Mouse (Mus musculus) heart, embryonic 11.5 days (tissue): ENCODE data around the gene Nfam1. TPM values are rescaled to one million over a fixed set of nuclear protein-coding genes. Genes with fewer than 3 reads are reported as not detected.

Experiments
- ATAC-seq: fragments of 200-750 bp; cut with Nextera tagmentation; replicated peaks from 2 replicates; pipeline ENCODE4 v1.8.0; 2017; ENCODE audit warnings: moderate library complexity; ENCODE audit not compliant: insufficient number of reproducible peaks, low FRiP score, low TSS enrichment
- H3K27ac ChIP-seq: fragments of 300-500 bp; sonication (generic); 2 replicates; pipeline ENCODE4 v1.5.1; 2014; ENCODE audit warnings: mild to moderate bottlenecking, low read depth, low read length
- H3K27me3 ChIP-seq: fragments of 300-500 bp; sonication (generic); 2 replicates; pipeline ENCODE4 v1.6.1; 2014; ENCODE audit warnings: mild to moderate bottlenecking, low read length, mixed read lengths; ENCODE audit not compliant: control insufficient read depth, insufficient read depth
- H3K36me3 ChIP-seq: fragments of 300-500 bp; sonication (generic); 2 replicates; pipeline ENCODE4 v1.6.1; 2014; ENCODE audit warnings: mild to moderate bottlenecking, low read length, moderate library complexity, mixed read lengths; ENCODE audit not compliant: control insufficient read depth, insufficient read depth
- H3K4me1 ChIP-seq: fragments of 300-500 bp; sonication (generic); 2 replicates; pipeline ENCODE4 v1.6.1; 2014; ENCODE audit warnings: low read length; ENCODE audit not compliant: control insufficient read depth, insufficient read depth
- H3K4me2 ChIP-seq: fragments of 300-500 bp; sonication (generic); 2 replicates; pipeline ENCODE4 v1.6.1; 2014; ENCODE audit warnings: mild to moderate bottlenecking, moderate library complexity
- H3K4me3 ChIP-seq: fragments of 300-500 bp; sonication (generic); 2 replicates; pipeline ENCODE4 v1.5.1; 2014; ENCODE audit warnings: low read depth, low read length
- H3K9ac ChIP-seq: fragments of 300-500 bp; sonication (generic); 2 replicates; pipeline ENCODE4 v1.6.1; 2014; ENCODE audit warnings: mild to moderate bottlenecking, low read depth, low read length, moderate library complexity
- H3K9me3 ChIP-seq: fragments of 300-500 bp; sonication (generic); replicated peaks from 2 replicates; pipeline ENCODE4 v1.6.1; 2016; ENCODE audit warnings: low read length; ENCODE audit not compliant: control insufficient read depth
- WGBS: fragments of 180-500 bp; shearing (Covaris S2); extraction: QIAGEN DNeasy Blood & Tissue Kit; methylation state at CpG from one replicate; pipeline ENCODE4 v1.1.7; 2014; ENCODE audit not compliant: insufficient replicate concordance; 5-methylcytosine and 5-hydroxymethylcytosine counted together
- polyA plus RNA-seq: library from polyadenylated mRNA; unstranded; fragments of >200 nt; fragmentation: Nextera tagmentation; extraction: Ambion mirVana; gene quantifications from 2 replicates; pipeline ENCODE4 v1.2.1, GENCODE M21; 2014

The Nfam1 gene
- polyA plus RNA-seq, 1 experiment from 2014 or later = 1.7 TPM

DNA sequence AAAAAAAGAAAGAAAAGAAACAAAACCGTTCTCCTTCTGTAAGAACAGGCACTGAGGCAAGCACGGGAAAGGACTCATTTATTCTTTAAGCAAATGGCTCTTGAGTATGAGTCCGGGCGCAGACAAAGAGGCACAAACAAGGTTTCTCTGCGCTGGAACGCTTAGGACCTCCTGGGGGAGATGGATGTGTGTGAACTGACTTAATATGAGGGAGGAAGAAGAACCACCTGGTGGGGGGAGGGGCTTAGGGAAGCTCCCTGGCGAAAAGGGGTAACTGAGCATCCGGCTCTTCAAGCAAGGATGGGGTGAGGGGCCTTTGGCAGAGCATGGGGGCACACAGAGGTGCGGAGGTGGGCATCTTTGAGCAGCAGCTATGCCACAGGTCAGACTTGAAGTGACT is 40.2 kb downstream of the Nfam1 start:
- Histone ChIP-seq H3K9me3 (no peaks in the 10 kb centered on the region), H3K36me3 (no peaks in the 10 kb centered on the region), H3K27ac (no peak overlapping the region), H3K9ac (no peak overlapping the region), H3K4me1 (peaks cover 13% of the 10 kb centered on the region), H3K4me2 (no peak overlapping the region), H3K27me3 (peaks cover 19% of the 10 kb centered on the region; the same call in 1 of the 2 replicates), H3K4me3 (no peak overlapping the region)
- no peak for ATAC-seq
- 61% methylated on average over 9 of the region's 9 CpGs for WGBS

DNA sequence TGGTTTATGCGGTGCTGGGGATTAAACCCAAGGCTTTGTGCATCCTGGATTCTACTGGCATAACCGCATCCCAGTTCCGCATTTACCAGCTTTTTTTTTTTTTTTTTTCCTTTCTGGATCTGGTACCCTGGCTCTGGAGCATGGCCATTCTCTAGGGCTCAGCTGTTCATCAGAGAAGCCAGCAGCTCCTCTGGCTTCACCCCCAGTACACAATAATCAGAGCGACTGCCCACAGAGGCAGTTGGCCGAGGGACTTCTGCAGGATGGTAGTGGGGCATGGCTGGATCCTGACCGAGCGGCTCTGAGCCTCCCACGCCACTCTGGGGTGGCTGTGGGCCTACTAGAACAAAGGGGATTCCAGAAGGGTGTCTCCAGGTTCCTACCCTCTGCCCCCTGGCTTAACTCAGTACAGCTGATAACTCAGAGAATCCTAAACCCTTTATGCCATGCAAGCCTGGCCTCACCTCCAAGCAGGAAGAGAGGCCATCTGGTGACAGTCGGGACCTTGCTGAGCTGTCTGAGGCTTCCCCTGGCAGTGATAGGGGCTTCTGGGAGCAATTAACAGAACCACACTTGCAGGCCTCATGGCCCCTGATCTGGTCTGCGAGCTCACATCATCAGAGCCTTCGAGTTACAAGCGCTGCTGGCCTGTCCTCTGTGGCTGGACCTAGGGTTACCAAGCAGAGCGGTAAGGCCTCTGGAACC is 40.9 kb downstream of the Nfam1 start:
- no peak overlapping the region for H3K27ac ChIP-seq
- no peak overlapping the region for H3K9ac ChIP-seq
- no peak overlapping the region for H3K4me3 ChIP-seq
- peaks cover 19% of the 10 kb centered on the region; the same call in 1 of the 2 replicates for H3K27me3 ChIP-seq
- ATAC-seq = no peak
- H3K9me3 ChIP-seq = no peaks in the 10 kb centered on the region
- WGBS = 63% methylated on average over 13 of the region's 13 CpGs
- H3K36me3 ChIP-seq = no peaks in the 10 kb centered on the region
- peaks cover 11% of the 10 kb centered on the region for H3K4me1 ChIP-seq
- H3K4me2 ChIP-seq = no peak overlapping the region

DNA sequence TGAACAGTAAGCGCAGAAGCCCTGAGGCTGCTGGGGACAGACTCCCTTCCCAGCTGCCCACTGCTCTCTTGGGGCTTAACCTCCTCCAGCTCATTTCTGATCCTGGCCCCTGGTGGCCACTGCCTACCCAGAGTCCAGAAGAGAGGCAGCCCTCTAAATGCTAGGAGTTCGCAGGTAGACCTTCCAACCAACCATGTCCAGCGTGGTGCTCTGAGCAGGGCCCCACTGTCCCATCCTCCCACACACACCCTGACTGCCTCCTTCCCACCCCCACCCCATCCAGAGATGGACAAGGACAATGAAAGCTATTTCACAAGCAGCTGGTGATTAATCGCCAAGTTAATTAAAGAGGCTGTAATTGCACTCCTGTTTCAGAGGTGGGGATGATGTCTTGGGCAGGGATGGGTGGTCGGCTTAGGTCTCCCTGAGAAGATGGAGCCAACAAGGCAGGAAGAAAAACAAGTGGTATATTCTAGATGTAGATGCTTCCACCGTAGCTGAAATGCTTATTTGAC is 43.9 kb downstream of the Nfam1 start:
- Histone ChIP-seq H3K4me2 (no peak overlapping the region), H3K9ac (no peak overlapping the region), H3K27ac (no peak overlapping the region), H3K4me1 (peaks cover 12% of the 10 kb centered on the region), H3K36me3 (no peaks in the 10 kb centered on the region), H3K9me3 (no peaks in the 10 kb centered on the region), H3K4me3 (no peak overlapping the region), H3K27me3 (peaks cover 33% of the 10 kb centered on the region)
- WGBS = 77% methylated on average over 6 of the region's 6 CpGs
- no peak for ATAC-seq

DNA sequence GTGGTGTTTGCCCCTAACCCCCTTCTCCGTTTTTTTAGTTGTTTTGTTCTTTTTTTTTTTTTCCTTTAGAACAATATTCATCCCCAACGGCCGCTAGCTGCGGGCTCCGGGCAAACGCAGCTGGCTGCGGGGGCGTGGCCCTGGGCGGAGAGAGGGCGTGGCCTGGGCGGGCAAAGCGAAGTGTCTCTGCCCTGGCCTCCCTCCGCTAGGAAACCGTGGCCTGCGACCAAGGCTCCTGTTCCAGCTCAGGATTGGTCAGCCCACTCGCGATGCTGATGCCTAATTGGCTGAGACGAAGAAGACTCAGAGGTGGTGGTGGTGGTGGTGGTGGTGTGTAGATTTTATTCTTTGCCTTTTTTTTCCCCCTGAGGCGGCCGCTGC is 45.4 kb downstream of the Nfam1 start, which contains the start of gene Tcf20:
Tcf20 (minus strand) TSS at position 141 of the 381 bp plus-strand sequence.
- Histone ChIP-seq H3K9me3 (no peaks in the 10 kb centered on the region), H3K4me3 (peak within 1 kb of the TSS; percentile 51), H3K27ac (no peak within 1 kb of the TSS), H3K4me1 (peaks cover 20% of the 10 kb centered on the region), H3K4me2 (peak within 1 kb of the TSS; percentile 96), H3K36me3 (no peaks in the 10 kb centered on the region), H3K9ac (peak within 1 kb of the TSS; percentile 58; the same call in 1 of the 2 replicates), H3K27me3 (peaks cover 30% of the 10 kb centered on the region)
- ATAC-seq = peak; percentile 83
- WGBS = 0% methylated on average over 20 of the region's 20 CpGs

DNA sequence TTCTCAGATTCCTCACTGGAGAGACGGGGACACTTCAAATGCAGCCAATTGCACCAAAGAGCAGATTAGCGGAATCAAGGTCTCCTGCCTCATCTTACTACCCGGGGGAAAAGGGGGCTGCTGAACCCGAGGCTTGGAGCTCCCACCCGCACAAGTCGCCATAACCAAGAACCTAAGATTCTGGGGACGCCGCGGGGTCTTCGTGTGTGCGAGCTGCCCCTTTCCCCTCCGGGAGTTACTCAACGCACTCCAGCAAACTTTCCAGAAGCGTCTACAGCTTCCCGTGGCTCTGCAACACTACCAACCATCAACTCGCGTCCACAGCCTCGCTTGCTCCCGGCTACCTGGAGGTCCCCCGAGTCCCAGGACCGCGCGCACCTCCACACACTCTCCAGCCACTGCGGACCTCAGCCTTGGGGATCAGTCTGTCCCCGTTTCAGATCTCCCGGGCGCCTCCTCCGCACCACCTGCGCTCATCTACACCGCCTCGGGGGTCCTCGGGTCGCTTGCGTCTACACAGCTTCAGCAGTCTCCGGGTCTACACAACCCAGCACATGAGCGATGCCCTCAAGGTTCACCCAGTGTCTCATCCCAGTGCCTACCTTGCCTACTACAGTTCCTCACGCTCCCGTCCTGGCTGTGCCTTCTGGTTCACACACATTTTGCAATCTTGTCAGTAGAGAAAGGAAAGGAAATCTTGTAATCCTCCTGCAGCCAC is 45.9 kb downstream of the Nfam1 start:
- Histone ChIP-seq H3K27me3 (peaks cover 30% of the 10 kb centered on the region), H3K4me1 (peaks cover 20% of the 10 kb centered on the region)
- ATAC-seq = no peak

DNA sequence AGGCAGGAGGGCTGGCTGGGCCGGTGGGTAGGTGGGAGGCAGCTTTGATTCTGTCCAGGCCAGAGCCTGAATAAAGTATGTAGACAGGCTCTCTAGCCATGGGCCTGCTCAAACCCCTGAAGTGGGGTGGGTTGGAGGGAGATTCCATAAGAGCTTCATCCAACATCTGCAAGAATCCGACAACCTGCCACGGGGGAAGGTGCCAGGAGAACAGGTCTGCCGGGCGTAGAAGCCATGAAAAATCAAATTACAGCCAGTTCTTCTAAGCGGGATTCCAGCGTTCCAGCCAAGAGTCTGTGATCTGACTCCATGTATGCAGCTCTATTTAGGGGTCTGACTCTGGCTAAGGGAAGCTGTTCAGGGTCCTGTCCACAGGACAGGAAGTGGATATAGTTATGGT is 48.5 kb downstream of the Nfam1 start:
- Histone ChIP-seq H3K36me3 (no peaks in the 10 kb centered on the region), H3K4me2 (no peak overlapping the region), H3K27me3 (peaks cover 33% of the 10 kb centered on the region), H3K4me3 (no peak overlapping the region), H3K4me1 (peaks cover 20% of the 10 kb centered on the region), H3K27ac (no peak overlapping the region), H3K9me3 (no peaks in the 10 kb centered on the region), H3K9ac (no peak overlapping the region)
- WGBS = 71% methylated on average over 7 of the region's 7 CpGs
- ATAC-seq = no peak

More for the DNA sequence above, 45.9 kb downstream of the Nfam1 start:
- WGBS = 1% methylated on average over 38 of the region's 38 CpGs
- Histone ChIP-seq H3K4me3 (peak overlapping the region; percentile 51), H3K27ac (no peak overlapping the region), H3K4me2 (peak overlapping the region; percentile 96), H3K9ac (no peak overlapping the region), H3K9me3 (no peaks in the 10 kb centered on the region), H3K36me3 (no peaks in the 10 kb centered on the region)

DNA sequence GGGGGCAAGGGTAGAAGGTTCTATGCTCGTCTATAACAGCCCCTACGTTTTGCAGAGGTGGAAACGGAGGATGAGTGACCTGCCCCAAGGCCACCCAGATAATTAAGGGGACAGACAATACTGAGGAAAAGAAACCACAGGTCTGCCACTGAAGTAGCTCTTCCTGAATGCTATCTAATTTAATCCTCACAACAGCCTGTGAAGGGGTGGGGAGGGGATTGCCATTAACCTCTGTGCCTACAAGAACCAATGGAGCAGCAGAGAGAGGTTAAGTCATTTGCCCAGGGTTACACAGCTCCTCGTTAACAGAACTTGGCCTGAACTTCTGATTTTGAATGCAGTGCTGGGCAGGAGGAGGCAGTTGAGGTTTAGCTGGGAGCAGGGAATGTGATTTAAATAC is 49.0 kb downstream of the Nfam1 start:
- 31% methylated on average over 4 of the region's 4 CpGs for WGBS

DNA sequence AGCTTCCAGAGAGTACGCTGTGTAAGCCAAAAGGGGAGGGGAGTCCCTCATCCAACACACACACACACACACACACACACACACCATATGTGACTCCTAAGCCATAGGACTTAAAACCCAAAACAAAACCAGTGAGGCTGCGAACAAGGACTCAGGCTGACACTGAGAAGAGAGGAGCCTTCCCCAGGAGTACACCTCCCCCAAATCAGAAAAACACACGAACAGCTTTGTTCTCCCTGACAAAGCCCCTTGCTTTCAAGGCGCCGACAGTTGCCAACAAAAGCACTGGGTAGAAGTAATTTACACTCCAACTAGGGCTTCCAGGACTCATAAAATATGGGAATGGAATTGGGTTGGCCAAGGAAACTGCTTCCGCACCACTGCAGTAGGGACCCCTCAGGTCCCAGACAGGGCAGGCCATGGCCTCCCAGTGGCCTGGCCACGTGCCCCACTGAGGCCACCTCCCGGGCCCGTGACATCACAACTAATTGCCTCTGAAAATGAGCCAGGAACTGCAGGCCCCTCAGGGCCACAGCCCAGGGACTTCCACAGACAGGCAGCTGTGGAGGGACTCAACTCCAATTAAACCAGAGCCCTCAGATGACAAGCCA is 49.6 kb downstream of the Nfam1 start:
- Histone ChIP-seq H3K27ac (no peak overlapping the region), H3K9me3 (no peaks in the 10 kb centered on the region), H3K27me3 (peaks cover 24% of the 10 kb centered on the region), H3K36me3 (no peaks in the 10 kb centered on the region), H3K4me1 (peaks cover 19% of the 10 kb centered on the region), H3K4me2 (peak overlapping the region; percentile 30; the same call in 1 of the 2 replicates), H3K9ac (no peak overlapping the region; the same call in 1 of the 2 replicates), H3K4me3 (no peak overlapping the region)
- no peak for ATAC-seq
- WGBS = 25% methylated on average over 9 of the region's 9 CpGs

More for the DNA sequence above, 49.0 kb downstream of the Nfam1 start:
- H3K36me3 ChIP-seq = no peaks in the 10 kb centered on the region
- no peak overlapping the region for H3K9ac ChIP-seq
- peaks cover 20% of the 10 kb centered on the region for H3K4me1 ChIP-seq
- no peak for ATAC-seq
- no peak overlapping the region for H3K27ac ChIP-seq
- no peak overlapping the region for H3K4me3 ChIP-seq
- H3K4me2 ChIP-seq = no peak overlapping the region
- no peaks in the 10 kb centered on the region for H3K9me3 ChIP-seq
- peaks cover 30% of the 10 kb centered on the region for H3K27me3 ChIP-seq
